Mouse (Mus musculus): Measurements from ENCODE around the gene Gm4792.

Gm4792 gene

GRCm38 (mm10) chr10:94298471-94298870 lies at the start of gene Gm4792:
TSS of gene Gm4792 (minus strand) at chr10:94298703.
- no peak for DNase-seq (ENCODE audit: extremely low spot score)

GRCm38 (mm10) chr10:94347959-94348358 lies 49.5 kb upstream of the Gm4792 start:
- no peak for DNase-seq (ENCODE audit: extremely low spot score)

GRCm38 (mm10) chr10:94347296-94347695 lies 48.8 kb upstream of the Gm4792 start:
- no peak for DNase-seq (ENCODE audit: extremely low spot score)

GRCm38 (mm10) chr10:94346596-94346995 lies 48.1 kb upstream of the Gm4792 start:
- no peak for DNase-seq (ENCODE audit: extremely low spot score)

- DNase-seq (ENCODE audit: extremely low spot score): no peak
These were observed 47.2 kb upstream of the Gm4792 start for GRCm38 (mm10) chr10:94345509-94346252.

- DNase-seq (ENCODE audit: extremely low spot score): peak; percentile 37
These were observed 46.3 kb upstream of the Gm4792 start for GRCm38 (mm10) chr10:94344631-94345417.

- no peak for DNase-seq (ENCODE audit: extremely low spot score)
These were observed 45.1 kb upstream of the Gm4792 start for GRCm38 (mm10) chr10:94343581-94343980.

- DNase-seq (ENCODE audit: extremely low spot score): no peak
These were observed 43.8 kb upstream of the Gm4792 start for GRCm38 (mm10) chr10:94342256-94342655.

GRCm38 (mm10) chr10:94341501-94341900 lies 43.0 kb upstream of the Gm4792 start:
- no peak for DNase-seq (ENCODE audit: extremely low spot score)

GRCm38 (mm10) chr10:94336071-94336470 lies 37.6 kb upstream of the Gm4792 start:
- no peak for DNase-seq (ENCODE audit: extremely low spot score)

GRCm38 (mm10) chr10:94335047-94335446 lies 36.5 kb upstream of the Gm4792 start:
- DNase-seq (ENCODE audit: extremely low spot score): no peak

GRCm38 (mm10) chr10:94333328-94333727 lies 34.8 kb upstream of the Gm4792 start:
- no peak for DNase-seq (ENCODE audit: extremely low spot score)

- DNase-seq (ENCODE audit: extremely low spot score): no peak
These were observed 34.0 kb upstream of the Gm4792 start for GRCm38 (mm10) chr10:94332358-94333137.

- no peak for DNase-seq (ENCODE audit: extremely low spot score)
These were observed 31.5 kb upstream of the Gm4792 start for GRCm38 (mm10) chr10:94329962-94330361.

- DNase-seq (ENCODE audit: extremely low spot score): no peak
These were observed 20.1 kb upstream of the Gm4792 start for GRCm38 (mm10) chr10:94318574-94318973.

GRCm38 (mm10) chr10:94313146-94313545 lies 14.6 kb upstream of the Gm4792 start:
- DNase-seq (ENCODE audit: extremely low spot score): no peak

GRCm38 (mm10) chr10:94312007-94312715 lies 13.7 kb upstream of the Gm4792 start:
- peak; percentile 58 for DNase-seq (ENCODE audit: extremely low spot score)

- DNase-seq (ENCODE audit: extremely low spot score): no peak
These were observed 13.1 kb upstream of the Gm4792 start, which contains the start of gene Tmcc3 for GRCm38 (mm10) chr10:94311511-94312006. TSS of gene Tmcc3 (plus strand) at chr10:94311949.

- no peak for DNase-seq (ENCODE audit: extremely low spot score)
These were observed 12.2 kb upstream of the Gm4792 start for GRCm38 (mm10) chr10:94310499-94311267.

GRCm38 (mm10) chr10:94305526-94305925 lies 7.0 kb upstream of the Gm4792 start:
- peak; percentile 39 for DNase-seq (ENCODE audit: extremely low spot score)

Measured in embryo, embryonic 9.5 days (tissue).